Mouse (Mus musculus) adrenal gland, postnatal 4 days (tissue): ENCODE measurements at regions not wholly inside any gene's neighbourhood (a gene's known extent, or its start where the extent isn't known, plus 50 kb on each side); places are given as distances from the start of the nearest gene placed in this dataset.
"Not testable (repeated sequence)": the region's sequence is repeated elsewhere in the genome, so short reads cannot be mapped to it uniquely, and the experiment has no call there.

ENCODE experiments used
- DNase-seq, 2 experiments: peaks; one replicate each; pipeline ENCODE4 v3.0.0; 2021 to 2022; ENCODE audit warnings: low spot score in 2 of 2, mixed read lengths in 2 of 2

DNA sequence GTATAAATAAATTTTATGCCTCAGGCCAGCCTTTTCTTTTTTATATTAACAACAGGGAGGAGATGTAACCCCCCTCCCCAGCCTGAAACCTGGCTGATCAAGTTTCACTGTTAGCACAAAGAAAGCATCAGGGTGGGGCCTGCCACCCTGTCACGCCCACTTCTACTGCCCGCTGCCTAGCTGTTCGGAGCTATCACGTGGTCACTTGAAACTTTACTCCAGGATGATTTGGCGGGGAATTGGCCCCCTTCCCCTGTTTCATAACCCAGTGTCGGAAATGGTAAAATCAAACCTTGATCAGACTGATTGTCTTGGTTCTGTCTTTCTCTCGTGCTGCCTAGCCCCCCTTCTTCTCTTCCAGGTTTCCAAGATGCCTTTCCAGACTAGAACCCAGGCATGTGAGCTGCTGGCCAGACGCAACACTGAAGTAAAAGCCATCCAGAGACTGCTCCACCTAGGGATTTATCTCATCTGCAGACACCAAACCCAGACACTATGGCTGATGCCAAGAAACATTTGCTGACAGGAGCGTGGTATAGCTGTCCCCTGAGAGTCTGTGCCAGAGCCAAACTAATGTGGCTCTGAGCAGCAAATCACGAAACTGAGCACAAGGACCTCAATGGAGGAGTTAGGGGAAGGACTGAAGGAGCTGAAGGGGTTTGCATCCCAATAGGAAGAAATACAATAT lies 1386.6 kb upstream of the 1700008P02Rik start:
- DNase-seq = no peak

GRCm38 (mm10) chr3:8006273-8006672 lies 1386.0 kb upstream of the 1700008P02Rik start:
- DNase-seq = no peak

GRCm38 (mm10) chr3:8005684-8006083 lies 1385.4 kb upstream of the 1700008P02Rik start:
- not testable (repeated sequence) for DNase-seq

GRCm38 (mm10) chr3:8004271-8004670 lies 1384.0 kb upstream of the 1700008P02Rik start:
- no peak for DNase-seq

DNA sequence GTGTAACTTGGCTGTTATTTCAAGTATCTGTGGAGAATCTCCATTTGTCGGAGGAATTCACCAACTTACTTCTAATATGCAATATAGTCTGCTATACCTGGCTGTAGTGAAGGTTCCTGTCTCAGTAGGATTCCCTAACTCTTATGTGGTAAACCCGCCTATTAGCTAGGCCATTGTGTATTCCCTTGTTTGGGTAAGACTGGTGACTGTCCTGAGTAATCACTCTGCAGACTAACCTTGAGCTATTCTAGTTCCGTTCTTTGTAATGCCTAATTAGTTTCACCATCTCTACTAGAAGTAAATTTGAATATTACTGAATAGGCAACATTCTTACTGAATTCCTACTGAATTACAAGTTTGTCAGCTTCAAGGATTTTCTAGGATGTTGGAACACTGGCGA lies 1380.8 kb upstream of the 1700008P02Rik start:
- no peak for DNase-seq

DNA sequence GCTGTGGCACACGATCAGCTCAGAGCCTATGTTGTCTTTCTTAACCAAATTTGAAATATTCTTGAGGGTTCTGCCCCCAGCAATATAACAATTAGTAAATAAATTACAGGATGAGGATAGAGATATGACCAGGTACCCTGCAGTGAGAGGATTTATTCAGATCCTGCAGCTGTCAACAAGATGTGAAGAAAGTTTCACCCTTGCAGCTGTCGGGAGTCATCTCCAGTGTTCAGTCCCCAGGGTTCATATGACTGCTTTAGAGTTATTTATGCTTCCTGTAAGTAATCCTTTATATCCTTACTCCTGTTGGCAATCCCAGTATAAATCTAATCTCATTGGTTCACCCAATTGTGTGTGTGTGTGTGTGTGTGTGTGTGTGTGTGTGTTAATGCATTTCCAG lies 1372.1 kb upstream of the 1700008P02Rik start:
- DNase-seq = no peak

GRCm38 (mm10) chr3:7973287-7973686 lies 1353.0 kb upstream of the 1700008P02Rik start:
- no peak for DNase-seq

GRCm38 (mm10) chr3:7953911-7954310 lies 1333.7 kb upstream of the 1700008P02Rik start:
- no peak for DNase-seq

- DNase-seq = no peak
Measured at GRCm38 (mm10) chr3:7943646-7944381, 1323.6 kb upstream of the 1700008P02Rik start.
